Mouse (Mus musculus) heart, postnatal 36 days (tissue): ENCODE results near the gene Mcm7. TPM values are rescaled to one million over a fixed set of nuclear protein-coding genes. Genes with fewer than 3 reads are reported as not detected.
"Not testable (repeated sequence)": the region's sequence is repeated elsewhere in the genome, so short reads cannot be mapped to it uniquely, and the experiment has no call there.

Source experiments
- DNase-seq, 2 experiments: peaks; one replicate each; pipeline ENCODE4 v3.0.0; 2021 to 2022
- intact Hi-C: fragments of 180-260 bp; cut with DNase I; formaldehyde crosslinking; loops from one replicate; pipeline ENCODE4 v1.15.1; 2025
- total RNA-seq, 2 experiments: library from RNA; stranded (reverse); gene quantifications; 2 replicates each; pipeline ENCODE4 v1.2.3; 2021

The Mcm7 gene
- total RNA-seq, result 10 to 100 TPM; 10.5 to 11.7 TPM

GRCm38 (mm10) chr5:138171695-138172491, at the start of gene Mcm7, which contains the start of gene Ap4m1:
TSS of gene Mcm7 (minus strand) at chr5:138172422.
TSS of gene Ap4m1 (plus strand) at chr5:138172002.
- DNase-seq, result peak; percentile 98 to 99
- intact Hi-C loops, result loop anchor here (2.0 kb wide), 1 partner anchor 15 kb away; the partner anchor contains the start of genes Cnpy4 and Taf6

GRCm38 (mm10) chr5:138219864-138220263, 47.6 kb upstream of the Mcm7 start:
- DNase-seq, result no peak
- intact Hi-C loops, result loop anchor here (10.0 kb wide), 1 partner anchor 255 kb away; no protein-coding TSS in a partner anchor

GRCm38 (mm10) chr5:138216632-138217031, 44.4 kb upstream of the Mcm7 start:
- intact Hi-C loops, result loop anchor here (2.0 kb wide), 1 partner anchor 68 kb away; no protein-coding TSS in a partner anchor
- DNase-seq, result not testable (repeated sequence)

GRCm38 (mm10) chr5:138207873-138208272, 35.7 kb upstream of the Mcm7 start:
- no peak for DNase-seq
- intact Hi-C loops, result loop anchor here (1.0 kb wide), 1 partner anchor 25 kb away; no protein-coding TSS in a partner anchor

GRCm38 (mm10) chr5:138207253-138207652, 35.0 kb upstream of the Mcm7 start:
- no peak for DNase-seq
- intact Hi-C loops, result no loop called here

GRCm38 (mm10) chr5:138202086-138202485, 29.9 kb upstream of the Mcm7 start:
- intact Hi-C loops, result no loop called here
- no peak for DNase-seq

- DNase-seq, result no peak
Measured at GRCm38 (mm10) chr5:138199576-138199975, 27.4 kb upstream of the Mcm7 start.

GRCm38 (mm10) chr5:138195463-138195862, 23.2 kb upstream of the Mcm7 start:
- intact Hi-C loops, result no loop called here
- DNase-seq, result no peak

More at GRCm38 (mm10) chr5:138199576-138199975, 27.4 kb upstream of the Mcm7 start:
- intact Hi-C loops, result no loop called here

- peak in 1 of 2 experiments; percentile 41 for DNase-seq
- intact Hi-C loops, result no loop called here
Measured at GRCm38 (mm10) chr5:138194755-138195345, 22.6 kb upstream of the Mcm7 start.

GRCm38 (mm10) chr5:138193771-138194727, 21.8 kb upstream of the Mcm7 start, which contains the start of gene Mblac1:
TSS of gene Mblac1 (plus strand) at chr5:138194314.
- DNase-seq, result peak; percentile 87 to 91
- intact Hi-C loops, result no loop called here

- DNase-seq, result peak; percentile 71 to 77
- intact Hi-C loops, result loop anchor here (2.0 kb wide), 2 partner anchors 15 to 27 kb away; partner anchors contain the start of genes Ap4m1, Cops6 and Mcm7
Measured at GRCm38 (mm10) chr5:138187661-138188306, 15.6 kb upstream of the Mcm7 start.

- intact Hi-C loops, result loop anchor here (2.0 kb wide), 2 partner anchors 14 to 26 kb away; partner anchors contain the start of genes Ap4m1, Cops6 and Mcm7
- peak; percentile 83 to 87 for DNase-seq
Measured at GRCm38 (mm10) chr5:138186950-138187638, 14.9 kb upstream of the Mcm7 start, which contains the start of the genes Taf6 and Cnpy4. TSS of gene Taf6 (minus strand) at chr5:138187451. TSS of gene Cnpy4 (plus strand) at chr5:138187485.

- intact Hi-C loops, result loop anchor here (2.0 kb wide), 1 partner anchor 14 kb away; the partner anchor contains the start of genes Cnpy4 and Taf6
- no peak for DNase-seq
Measured at GRCm38 (mm10) chr5:138173217-138173616, 995 bp upstream of the Mcm7 start.

- peak; percentile 97 to 98 for DNase-seq
- intact Hi-C loops, result loop anchor here (1.0 kb wide), 1 partner anchor 10 kb away; the partner anchor contains the start of gene Cops6
Measured at GRCm38 (mm10) chr5:138170936-138171561, 1.2 kb downstream of the Mcm7 start.

- no peak for DNase-seq
- intact Hi-C loops, result loop anchor here (10.0 kb wide), 1 partner anchor 641 kb away; no protein-coding TSS in a partner anchor
Measured at GRCm38 (mm10) chr5:138165594-138165993, 6.6 kb downstream of the Mcm7 start.

GRCm38 (mm10) chr5:138163610-138164009, 8.6 kb downstream of the Mcm7 start:
- intact Hi-C loops, result loop anchor here (10.0 kb wide), 1 partner anchor 639 kb away; no protein-coding TSS in a partner anchor
- no peak for DNase-seq

- intact Hi-C loops, result loop anchor here (10.0 kb wide), 1 partner anchor 638 kb away; no protein-coding TSS in a partner anchor
- DNase-seq, result no peak
Measured at GRCm38 (mm10) chr5:138163046-138163445, 9.2 kb downstream of the Mcm7 start.
